Mouse (Mus musculus): ENCODE measurements around the gene Ext2. TPM values are rescaled to one million over a fixed set of nuclear protein-coding genes. Genes with fewer than 3 reads are reported as not detected.

The Ext2 gene
- polyA plus RNA-seq, 1 experiment from 2014 or later, result 111 TPM

DNA sequence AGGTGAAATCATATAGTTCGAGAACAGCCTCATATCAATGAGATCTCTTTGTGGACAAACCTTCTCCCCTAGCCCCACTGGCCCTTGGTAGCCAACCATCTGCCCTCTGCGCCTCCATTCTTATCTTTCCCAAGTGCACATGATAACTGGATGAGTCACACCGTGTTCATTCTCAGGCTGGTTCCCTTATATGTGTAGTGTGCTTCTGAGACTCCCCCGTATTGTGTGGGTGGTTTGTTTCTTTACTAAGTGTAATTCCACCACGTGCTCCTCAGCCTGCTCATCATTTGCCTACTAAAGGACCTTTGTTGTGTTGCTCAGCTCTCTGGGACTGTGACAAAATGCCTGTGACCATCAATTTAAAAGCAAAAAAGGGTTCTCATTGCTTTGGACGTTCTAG is 161.3 kb downstream of the Ext2 start:
- Histone ChIP-seq H3K9me3 (replicated peaks; ENCODE audit: low read length) (no peaks in the 10 kb centered on the region), H3K4me1 (replicated peaks; ENCODE audit: insufficient read depth, low read length) (no peaks in the 10 kb centered on the region), H3K4me3 (replicated peaks; ENCODE audit: low read depth, low read length) (no peak overlapping the region), H3K27ac (no peak overlapping the region), H3K4me2 (ENCODE audit: low read length) (no peak overlapping the region), H3K27me3 (ENCODE audit: insufficient read depth, low read length) (0 out of 2 replicates have a peak, but pooled peaks cover 6% of the 10 kb centered on the region), H3K36me3 (ENCODE audit: insufficient read depth, low read length) (no peaks in the 10 kb centered on the region), H3K9ac (ENCODE audit: low read depth, low read length) (no peak overlapping the region)
- TF ChIP-seq CTCF (IDR thresholded peaks at IDR 0.05; ENCODE audit: low read depth), result no peak
- DNase-seq (ENCODE audit: low spot score), result no peak
- no peak for ATAC-seq (replicated peaks; ENCODE audit: low FRiP score, low read depth)
- WGBS, result 76% methylated on average over 6 of the region's 6 CpGs

DNA sequence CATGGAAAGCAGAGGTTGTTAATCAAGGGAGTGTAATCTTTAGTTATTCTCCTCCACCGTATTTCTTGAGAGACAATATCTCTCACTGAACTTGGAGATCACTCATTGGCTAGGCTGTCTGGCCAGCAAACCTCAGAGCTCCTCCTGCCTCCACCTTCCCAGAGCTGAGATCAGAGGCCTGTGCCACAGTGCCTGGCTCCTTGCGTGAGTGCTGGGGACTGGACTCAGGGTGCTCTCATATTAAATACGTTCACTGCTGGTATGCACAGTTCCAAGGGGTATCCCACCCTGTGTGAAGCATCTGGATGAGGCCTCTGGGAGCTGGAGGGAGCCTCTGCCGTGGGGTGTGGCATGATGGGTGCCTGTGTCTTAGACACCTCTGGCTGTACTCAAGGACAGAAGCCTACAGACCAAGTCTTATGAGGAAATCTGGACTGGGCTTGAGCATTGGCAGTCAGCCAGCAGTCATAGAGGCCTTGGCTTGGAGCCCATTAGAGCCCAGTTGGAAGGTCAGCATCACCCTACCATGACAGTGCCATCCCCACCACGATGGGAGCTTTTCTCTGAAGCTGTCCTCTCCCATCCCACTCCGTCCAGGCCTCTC is 162.6 kb downstream of the Ext2 start:
- Histone ChIP-seq H3K4me3 (replicated peaks; ENCODE audit: low read depth, low read length) (no peak overlapping the region), H3K9ac (ENCODE audit: low read depth, low read length) (no peak overlapping the region), H3K4me1 (replicated peaks; ENCODE audit: insufficient read depth, low read length) (no peaks in the 10 kb centered on the region), H3K4me2 (ENCODE audit: low read length) (no peak overlapping the region), H3K27me3 (ENCODE audit: insufficient read depth, low read length) (0 out of 2 replicates have a peak, but pooled peaks cover 6% of the 10 kb centered on the region), H3K9me3 (replicated peaks; ENCODE audit: low read length) (no peaks in the 10 kb centered on the region), H3K27ac (no peak overlapping the region), H3K36me3 (ENCODE audit: insufficient read depth, low read length) (no peaks in the 10 kb centered on the region)
- ATAC-seq (replicated peaks; ENCODE audit: low FRiP score, low read depth) (no peak; the same call in 1 of the 2 replicates), DNase-seq (ENCODE audit: low spot score) (peak; percentile 22)
- 73% methylated on average over 6 of the region's 6 CpGs for WGBS
- no peak for TF ChIP-seq CTCF (IDR thresholded peaks at IDR 0.05; ENCODE audit: low read depth)

DNA sequence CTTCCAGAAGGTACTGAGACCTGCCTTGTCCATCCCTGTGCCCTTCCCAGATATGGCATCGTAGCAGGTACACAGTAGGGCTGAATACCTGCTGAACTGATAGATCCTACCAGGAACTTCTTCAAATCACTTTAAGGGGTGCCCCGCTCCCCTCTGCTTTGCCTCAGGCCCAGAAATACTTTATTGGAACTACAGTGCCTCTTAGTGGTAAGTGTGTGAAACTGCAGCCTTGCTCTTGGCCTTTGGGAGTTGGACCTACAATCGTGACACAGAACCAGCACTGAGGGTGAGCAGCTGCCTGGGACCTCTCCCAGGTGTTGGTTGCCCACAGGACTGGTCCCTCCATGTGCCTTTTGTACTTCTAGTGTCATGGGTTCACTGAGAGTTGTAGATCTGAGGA is 163.4 kb downstream of the Ext2 start:
- Histone ChIP-seq H3K9me3 (replicated peaks; ENCODE audit: low read length) (no peaks in the 10 kb centered on the region), H3K27me3 (ENCODE audit: insufficient read depth, low read length) (0 out of 2 replicates have a peak, but pooled peaks cover 6% of the 10 kb centered on the region), H3K27ac (no peak overlapping the region), H3K4me2 (ENCODE audit: low read length) (no peak overlapping the region), H3K36me3 (ENCODE audit: insufficient read depth, low read length) (no peaks in the 10 kb centered on the region), H3K4me3 (replicated peaks; ENCODE audit: low read depth, low read length) (no peak overlapping the region), H3K4me1 (replicated peaks; ENCODE audit: insufficient read depth, low read length) (no peaks in the 10 kb centered on the region), H3K9ac (ENCODE audit: low read depth, low read length) (no peak overlapping the region)
- no peak for ATAC-seq (replicated peaks; ENCODE audit: low FRiP score, low read depth)
- peak; percentile 52 for DNase-seq (ENCODE audit: low spot score)
- TF ChIP-seq CTCF (IDR thresholded peaks at IDR 0.05; ENCODE audit: low read depth), result peak; percentile 77
- 27% methylated on average over 3 of the region's 3 CpGs for WGBS

DNA sequence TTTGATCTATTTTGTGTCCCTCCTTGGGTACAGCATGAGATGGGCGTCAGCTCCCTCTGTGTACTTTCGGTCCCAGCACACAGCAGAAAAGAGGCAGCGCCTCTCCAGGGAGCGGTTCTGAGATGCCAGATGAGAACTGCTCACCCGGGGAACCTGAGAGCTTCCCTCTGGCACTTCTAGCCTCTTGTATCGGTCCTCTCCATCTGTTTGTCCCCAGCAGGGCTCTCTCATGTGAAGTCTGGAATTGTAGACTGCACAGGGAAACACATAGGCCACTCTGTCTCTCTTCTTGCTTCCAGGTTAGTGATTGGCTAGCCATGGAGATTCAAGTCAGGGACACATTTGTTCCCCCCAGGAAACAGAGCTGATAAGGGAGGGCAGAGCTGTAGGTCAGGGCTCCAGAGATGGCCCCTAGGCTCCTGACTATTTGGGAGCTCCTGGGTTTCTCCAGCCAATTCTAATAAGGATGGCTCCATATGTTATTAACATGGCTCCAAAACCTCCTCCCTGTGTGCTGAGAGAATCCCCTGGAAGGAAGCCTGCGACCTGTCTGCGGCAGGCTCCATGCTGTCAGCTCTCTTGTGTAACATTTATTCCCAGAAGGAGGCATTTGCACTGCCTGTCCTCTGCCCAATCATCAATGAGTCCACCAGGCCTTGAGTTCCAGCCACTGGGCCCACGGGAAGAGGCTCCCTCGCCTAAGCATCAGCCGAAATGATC is 167.9 kb downstream of the Ext2 start:
- Histone ChIP-seq H3K9me3 (replicated peaks; ENCODE audit: low read length) (no peaks in the 10 kb centered on the region), H3K9ac (ENCODE audit: low read depth, low read length) (no peak overlapping the region), H3K27me3 (ENCODE audit: insufficient read depth, low read length) (peaks cover 10% of the 10 kb centered on the region), H3K36me3 (ENCODE audit: insufficient read depth, low read length) (no peaks in the 10 kb centered on the region), H3K4me2 (ENCODE audit: low read length) (no peak overlapping the region), H3K27ac (no peak overlapping the region), H3K4me1 (replicated peaks; ENCODE audit: insufficient read depth, low read length) (no peaks in the 10 kb centered on the region), H3K4me3 (replicated peaks; ENCODE audit: low read depth, low read length) (no peak overlapping the region)
- no peak for ATAC-seq (replicated peaks; ENCODE audit: low FRiP score, low read depth)
- 78% methylated on average over 11 of the region's 11 CpGs for WGBS
- TF ChIP-seq CTCF (IDR thresholded peaks at IDR 0.05; ENCODE audit: low read depth), result no peak
- no peak for DNase-seq (ENCODE audit: low spot score)

DNA sequence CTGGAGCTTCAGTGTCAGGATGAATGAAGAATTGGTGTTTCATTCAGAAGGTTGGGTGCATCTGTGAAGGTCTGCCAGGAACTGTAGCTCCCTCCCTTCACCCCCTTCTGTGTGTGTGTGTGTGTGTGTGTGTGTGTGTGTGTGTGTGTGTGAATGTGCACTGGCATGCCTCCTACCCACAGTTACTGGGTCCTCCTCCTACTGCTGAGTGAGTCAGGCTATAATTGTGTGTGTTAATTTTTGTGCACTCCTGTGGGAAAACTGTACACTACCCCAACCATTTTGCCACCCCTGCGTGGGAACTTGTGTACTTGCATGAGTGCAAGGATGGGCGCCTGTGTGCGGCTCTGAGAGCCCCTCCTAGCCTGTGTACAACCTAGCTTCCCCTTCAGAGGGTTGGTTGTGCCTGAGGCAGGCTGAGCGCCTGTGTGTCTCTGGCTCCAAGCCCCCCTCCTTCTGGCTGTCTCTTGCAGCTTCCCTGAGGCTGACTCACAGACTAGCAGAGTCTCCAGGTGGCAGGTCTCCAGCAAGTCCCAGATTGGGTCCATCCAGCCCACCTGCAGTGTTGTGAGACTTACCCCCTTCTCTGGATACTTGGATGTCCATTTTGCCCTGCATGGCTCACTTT is 173.0 kb downstream of the Ext2 start:
- no peak for ATAC-seq (replicated peaks; ENCODE audit: low FRiP score, low read depth)
- H3K27ac ChIP-seq, result no peak overlapping the region
- peaks cover 41% of the 10 kb centered on the region for H3K27me3 ChIP-seq (ENCODE audit: insufficient read depth, low read length)
- H3K9ac ChIP-seq (ENCODE audit: low read depth, low read length), result no peak overlapping the region
- no peak overlapping the region for H3K4me2 ChIP-seq (ENCODE audit: low read length)
- no peaks in the 10 kb centered on the region for H3K36me3 ChIP-seq (ENCODE audit: insufficient read depth, low read length)
- H3K4me1 ChIP-seq (replicated peaks; ENCODE audit: insufficient read depth, low read length), result no peaks in the 10 kb centered on the region
- H3K9me3 ChIP-seq (replicated peaks; ENCODE audit: low read length), result no peaks in the 10 kb centered on the region
- H3K4me3 ChIP-seq (replicated peaks; ENCODE audit: low read depth, low read length), result no peak overlapping the region
- DNase-seq (ENCODE audit: low spot score), result no peak
- 34% methylated on average over 4 of the region's 4 CpGs for WGBS
- no peak for TF ChIP-seq CTCF (IDR thresholded peaks at IDR 0.05; ENCODE audit: low read depth)

DNA sequence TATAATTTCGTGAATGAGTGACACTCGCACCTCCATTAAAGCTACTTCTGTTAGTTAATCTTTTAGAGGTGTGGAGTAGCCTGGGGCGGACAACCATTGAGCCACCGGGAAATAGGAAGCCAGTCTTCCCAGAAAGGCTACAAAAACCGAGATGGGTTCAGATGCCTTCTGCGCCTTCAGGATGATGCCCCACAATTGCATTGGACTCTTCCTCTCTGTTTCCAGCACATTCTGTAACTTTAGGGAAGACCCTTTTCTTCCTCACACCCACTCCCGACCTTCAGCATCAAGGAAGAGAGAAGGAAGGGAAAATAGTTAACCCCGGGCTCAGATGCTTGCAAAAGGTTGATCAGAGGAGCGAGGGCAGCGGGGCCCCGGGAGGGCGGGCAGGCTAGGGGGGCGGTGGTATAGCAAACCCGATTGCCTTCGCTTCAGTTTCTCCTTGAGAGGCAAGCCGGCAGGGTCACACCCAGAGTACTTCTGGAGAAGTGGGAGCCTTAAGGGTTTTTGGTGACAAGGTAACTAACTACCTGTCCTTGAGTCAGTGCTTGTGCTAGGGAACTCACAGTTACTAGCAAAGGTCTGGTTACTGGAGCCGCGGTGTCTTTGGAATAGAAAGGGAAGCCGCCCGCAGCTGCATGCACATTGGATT is 174.3 kb downstream of the Ext2 start:
- ATAC-seq (replicated peaks; ENCODE audit: low FRiP score, low read depth), result no peak
- 5% methylated on average over 20 of the region's 20 CpGs for WGBS

More for the DNA sequence above, 174.3 kb downstream of the Ext2 start:
- H3K9me3 ChIP-seq (replicated peaks; ENCODE audit: low read length), result no peaks in the 10 kb centered on the region
- H3K27ac ChIP-seq, result no peak overlapping the region
- 0 out of 2 replicates have a peak, but pooled peaks cover 3% of the 10 kb centered on the region for H3K4me1 ChIP-seq (replicated peaks; ENCODE audit: insufficient read depth, low read length)
- DNase-seq (ENCODE audit: low spot score), result no peak
- no peak overlapping the region for H3K4me2 ChIP-seq (ENCODE audit: low read length)
- H3K27me3 ChIP-seq (ENCODE audit: insufficient read depth, low read length), result peaks cover 48% of the 10 kb centered on the region
- TF ChIP-seq CTCF (IDR thresholded peaks at IDR 0.05; ENCODE audit: low read depth), result no peak
- no peaks in the 10 kb centered on the region for H3K36me3 ChIP-seq (ENCODE audit: insufficient read depth, low read length)
- H3K4me3 ChIP-seq (replicated peaks; ENCODE audit: low read depth, low read length), result no peak overlapping the region
- no peak overlapping the region for H3K9ac ChIP-seq (ENCODE audit: low read depth, low read length)

Measured in kidney, postnatal 0 days (tissue).